Comparison of ENCODE assay signal across 9 mouse cellular contexts in genomic region chr7:3331171-3331570, GRCm38 (mm10). TPM values are rescaled to one million over a fixed set of nuclear protein-coding genes. Genes with fewer than 3 reads are reported as not detected.
A peak's percentile ranks its signal among the peaks of the same experiment; 100 is the strongest.
DNase-seq lines count a peak whose midpoint lies in the region; ATAC-seq and TF ChIP-seq lines count a peak whose summit lies in the region.
"Had no signal": no experiment of that assay in that cellular context is flagged by ENCODE, and none has a peak within 500 bp of the region (broad histone marks: within the 10 kb centered on the region; RNA-seq: fewer than 3 reads in every experiment).

No protein-coding gene starts in this region.

- WGBS in forebrain, embryonic 13.5 days: 51% methylated on average over 6 of the region's 6 CpGs
- 48% methylated on average over 6 of the region's 6 CpGs for WGBS in limb, embryonic 10.5 days
- WGBS in stomach, embryonic 14.5 days: 44% methylated on average over 6 of the region's 6 CpGs

- H3K4me1 ChIP-seq in forebrain, embryonic 13.5 days: peaks cover 28% of the 10 kb centered on the region
- H3K4me1 ChIP-seq in limb, embryonic 10.5 days: peaks cover 28% of the 10 kb centered on the region
- no peaks in the 10 kb centered on the region for H3K4me1 ChIP-seq in stomach, embryonic 14.5 days (ENCODE audit: control insufficient read depth, insufficient read depth, low read length)

- H3K9me3 ChIP-seq in forebrain, embryonic 13.5 days (replicated peaks): no peaks in the 10 kb centered on the region
- no peaks in the 10 kb centered on the region for H3K9me3 ChIP-seq in limb, embryonic 10.5 days (replicated peaks)
- H3K9me3 ChIP-seq in stomach, embryonic 14.5 days (ENCODE audit: control insufficient read depth, low read depth, low read length): no peaks in the 10 kb centered on the region

- H3K36me3 ChIP-seq in forebrain, embryonic 13.5 days (ENCODE audit: poor library complexity, severe bottlenecking): no peaks in the 10 kb centered on the region
- H3K36me3 ChIP-seq in limb, embryonic 10.5 days: no peaks in the 10 kb centered on the region
- no peaks in the 10 kb centered on the region for H3K36me3 ChIP-seq in stomach, embryonic 14.5 days (ENCODE audit: control insufficient read depth, insufficient read depth, low read length)

- 0 out of 2 replicates have a peak, but pooled peaks cover 9% of the 10 kb centered on the region for H3K27me3 ChIP-seq in forebrain, embryonic 13.5 days
- H3K27me3 ChIP-seq in limb, embryonic 10.5 days (ENCODE audit: low read depth, poor library complexity, severe bottlenecking): peaks cover 7% of the 10 kb centered on the region; the same call in 1 of the 2 replicates
- H3K27me3 ChIP-seq in stomach, embryonic 14.5 days (ENCODE audit: control insufficient read depth, insufficient read depth, low read length): no peaks in the 10 kb centered on the region

- peak overlapping the region; percentile 85; the same call in 1 of the 2 replicates for H3K9ac ChIP-seq in forebrain, embryonic 13.5 days
- H3K9ac ChIP-seq in stomach, embryonic 14.5 days (replicated peaks; ENCODE audit: low read depth, low read length): no peak overlapping the region
- H3K9ac ChIP-seq: liver, embryonic 14.5 days had no signal

- H3K4me3 ChIP-seq in left cerebral cortex, adult 2 months: peak overlapping the region; percentile 83
- peak overlapping the region; percentile 77 for H3K4me3 ChIP-seq in forebrain, embryonic 13.5 days
- H3K4me3 ChIP-seq in limb, embryonic 10.5 days: peak overlapping the region; percentile 84
- peak overlapping the region; percentile 39; the same call in 1 of the 2 replicates for H3K4me3 ChIP-seq in stomach, embryonic 14.5 days (ENCODE audit: low read depth, low read length)

- H3K27ac ChIP-seq in left cerebral cortex, adult 2 months: peak overlapping the region; percentile 84
- peak overlapping the region; percentile 93; the same call in 1 of the 2 replicates for H3K27ac ChIP-seq in forebrain, embryonic 13.5 days
- H3K27ac ChIP-seq in limb, embryonic 10.5 days: 0 out of 2 replicates have a peak overlapping the region, but pooled peaks have one; percentile 94
- peak overlapping the region; percentile 91; the same call in 1 of the 2 replicates for H3K27ac ChIP-seq in stomach, embryonic 14.5 days (ENCODE audit: low read length)
- H3K27ac ChIP-seq: liver, embryonic 14.5 days had no signal

- intact Hi-C loops in left cerebral cortex, adult 2 months (cut with DNase I): loop anchor here (5.0 kb wide), 2 partner anchors 46 to 61 kb away; partner anchors contain the start of gene Cacng8

- H3K4me2 ChIP-seq in forebrain, embryonic 13.5 days: peak overlapping the region; percentile 75
- H3K4me2 ChIP-seq in stomach, embryonic 14.5 days (replicated peaks; ENCODE audit: low read depth, low read length): peak overlapping the region; percentile 49

- ATAC-seq in forebrain, embryonic 13.5 days: no peak
- no peak for ATAC-seq in stomach, embryonic 14.5 days (ENCODE audit: insufficient number of reproducible peaks, insufficient read depth, low FRiP score, low read depth)

- no peak for TF ChIP-seq CTCF in left cerebral cortex, adult 2 months (IDR thresholded peaks at IDR 0.05)

- no peak for DNase-seq in left cerebral cortex, adult 2 months (ENCODE audit: extremely low spot score in 1 of 2, low spot score in 2 of 2)
- no peak for DNase-seq in left cerebral cortex, adult 11 months (ENCODE audit: low spot score)
- DNase-seq in limb, embryonic 10.5 days (ENCODE audit: low spot score): no peak
- DNase-seq in cerebellum, postnatal 36 days: no peak
- no peak for DNase-seq in gastrocnemius, postnatal 25 days

RNA-seq across cellular contexts. Expression of gene Cacng7, which starts 1.6 kb away (rescaled TPM):
- 100 to 1,000 TPM; 180 to 201 TPM for total RNA-seq in left cerebral cortex, adult 2 months (2021)
- polyA plus RNA-seq in forebrain, embryonic 13.5 days (2015; fragmentation: Nextera tagmentation; extraction: Ambion mirVana): 4.6 TPM in 2 replicates
- 0.67 and 2.4 TPM in 2 replicates for polyA plus RNA-seq in limb, embryonic 10.5 days (2016; fragmentation: Nextera tagmentation; extraction: Ambion mirVana)
- polyA plus RNA-seq in stomach, embryonic 14.5 days (2014; fragmentation: Nextera tagmentation; extraction: Ambion mirVana): 3.2 and 3.8 TPM in 2 replicates
- total RNA-seq in gastrocnemius, postnatal 25 days (2021): 1 to 10 TPM; 6.7 to 7.7 TPM

RNA-seq across cellular contexts. Expression of gene Prkcg, which starts 42.2 kb away (rescaled TPM):
- total RNA-seq in left cerebral cortex, adult 2 months (2021): 100 to 1,000 TPM; 262 to 263 TPM
- 0.62 and 0.77 TPM in 2 replicates for polyA plus RNA-seq in forebrain, embryonic 13.5 days (2015; fragmentation: Nextera tagmentation; extraction: Ambion mirVana)
- polyA plus RNA-seq in limb, embryonic 10.5 days (2016; fragmentation: Nextera tagmentation; extraction: Ambion mirVana): 0.06 TPM in 1 of 2 replicates, not detected in the other
- polyA plus RNA-seq in stomach, embryonic 14.5 days (2014; fragmentation: Nextera tagmentation; extraction: Ambion mirVana): 0.39 and 0.75 TPM in 2 replicates
- total RNA-seq in gastrocnemius, postnatal 25 days (2021): 1 to 10 TPM; 1.3 TPM

RNA-seq across cellular contexts. Expression of gene Myadm, which starts 42.3 kb away (rescaled TPM):
- 10 to 100 TPM; 61.9 to 62.1 TPM for total RNA-seq in left cerebral cortex, adult 2 months (2021)
- polyA plus RNA-seq in forebrain, embryonic 13.5 days (2015; fragmentation: Nextera tagmentation; extraction: Ambion mirVana): 14.6 and 16.3 TPM in 2 replicates
- polyA plus RNA-seq in limb, embryonic 10.5 days (2016; fragmentation: Nextera tagmentation; extraction: Ambion mirVana): 23.6 and 29.4 TPM in 2 replicates
- polyA plus RNA-seq in stomach, embryonic 14.5 days (2014; fragmentation: Nextera tagmentation; extraction: Ambion mirVana): 204 and 212 TPM in 2 replicates
- 10 to 100 TPM; 31.7 to 45.4 TPM for total RNA-seq in gastrocnemius, postnatal 25 days (2021)

RNA-seq across cellular contexts. Expression of gene Cacng8, which starts 59.3 kb away (rescaled TPM):
- total RNA-seq in left cerebral cortex, adult 2 months (2021): 100 to 1,000 TPM; 176 to 186 TPM
- 10.0 and 12.6 TPM in 2 replicates for polyA plus RNA-seq in forebrain, embryonic 13.5 days (2015; fragmentation: Nextera tagmentation; extraction: Ambion mirVana)
- 3.3 and 8.3 TPM in 2 replicates for polyA plus RNA-seq in limb, embryonic 10.5 days (2016; fragmentation: Nextera tagmentation; extraction: Ambion mirVana)
- polyA plus RNA-seq in stomach, embryonic 14.5 days (2014; fragmentation: Nextera tagmentation; extraction: Ambion mirVana): 2.1 and 2.8 TPM in 2 replicates
- not detected for total RNA-seq in gastrocnemius, postnatal 25 days (2021)
- total RNA-seq: heart, adult 18-20 months had no signal
